Mouse (Mus musculus) olfactory bulb, adult 2 months (tissue): Measurements from ENCODE around the gene Hist1h2af.
"Not testable (repeated sequence)": the region's sequence is repeated elsewhere in the genome, so short reads cannot be mapped to it uniquely, and the experiment has no call there.

Experiments used
- CTCF ChIP-seq: fragments of 200-500 bp; IDR thresholded peaks from 2 replicates; pipeline ENCODE4 v1.5.1; 2012; ENCODE audit warnings: low read depth, mild to moderate bottlenecking, low read length, moderate library complexity; ENCODE audit not compliant: insufficient read depth
- POLR2A ChIP-seq: fragments of 200-500 bp; IDR thresholded peaks from 2 replicates; pipeline ENCODE4 v1.6.1; 2012; ENCODE audit warnings: mild to moderate bottlenecking, low read depth, low read length, moderate library complexity; ENCODE audit not compliant: insufficient read depth

DNA sequence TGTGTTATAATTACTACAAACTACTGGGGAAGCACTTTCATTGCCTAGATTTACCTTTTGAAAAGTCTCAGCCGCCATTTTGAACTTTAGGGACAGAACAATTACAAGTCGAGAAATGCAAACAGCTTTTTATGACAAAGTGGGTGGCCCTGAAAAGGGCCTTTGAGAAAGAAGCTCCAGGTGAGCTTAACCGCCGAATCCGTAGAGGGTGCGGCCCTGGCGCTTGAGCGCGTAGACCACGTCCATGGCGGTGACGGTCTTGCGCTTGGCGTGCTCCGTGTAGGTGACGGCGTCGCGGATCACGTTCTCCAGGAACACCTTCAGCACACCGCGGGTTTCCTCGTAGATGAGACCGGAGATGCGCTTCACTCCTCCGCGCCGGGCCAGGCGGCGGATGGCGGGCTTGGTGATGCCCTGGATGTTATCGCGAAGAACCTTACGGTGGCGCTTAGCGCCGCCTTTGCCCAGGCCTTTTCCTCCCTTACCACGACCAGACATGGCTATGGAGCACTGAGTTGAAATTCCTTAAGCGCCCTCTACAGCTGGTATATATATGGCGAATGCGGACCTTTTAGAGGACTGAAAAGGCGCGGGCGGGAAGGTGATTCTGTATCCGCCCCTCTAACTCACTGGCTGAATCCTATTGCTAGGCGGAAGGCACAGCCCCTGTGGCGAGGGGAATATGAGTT lies 17.6 kb downstream of the Hist1h2af start, which contains the start of gene Hist1h4f:
- TF ChIP-seq CTCF: not testable (repeated sequence)
- peak; percentile 78 for TF ChIP-seq POLR2A
